17 mouse cellular contexts compared by ENCODE assay signal in genomic region chr15:100486450-100486849, GRCm38 (mm10). TPM values are rescaled to one million over a fixed set of nuclear protein-coding genes. Genes with fewer than 3 reads are reported as not detected.
DNase-seq lines count a peak whose midpoint lies in the region; ATAC-seq and TF ChIP-seq lines count a peak whose summit lies in the region.
"Had no signal": no experiment of that assay in that cellular context is flagged by ENCODE, and none has a peak within 500 bp of the region (broad histone marks: within the 10 kb centered on the region; RNA-seq: fewer than 3 reads in every experiment).

No protein-coding gene starts in this region.

- WGBS in forebrain, embryonic 14.5 days: 33% methylated on average over 7 of the region's 7 CpGs
- WGBS in forebrain, embryonic 13.5 days: 17% methylated on average over 7 of the region's 7 CpGs
- WGBS in kidney, embryonic 16.5 days: 18% methylated on average over 7 of the region's 7 CpGs
- WGBS in stomach, embryonic 15.5 days: 37% methylated on average over 7 of the region's 7 CpGs
- WGBS in stomach, postnatal 0 days: 49% methylated on average over 7 of the region's 7 CpGs

- H3K4me2 ChIP-seq in forebrain, embryonic 14.5 days (ENCODE audit: low read length): no peak overlapping the region
- no peak overlapping the region for H3K4me2 ChIP-seq in forebrain, embryonic 13.5 days
- no peak overlapping the region for H3K4me2 ChIP-seq in kidney, embryonic 16.5 days (replicated peaks; ENCODE audit: low read depth, low read length)
- no peak overlapping the region for H3K4me2 ChIP-seq in stomach, embryonic 15.5 days
- H3K4me2 ChIP-seq in stomach, postnatal 0 days (replicated peaks; ENCODE audit: low read depth): no peak overlapping the region
- H3K4me2 ChIP-seq: embryonic facial prominence, embryonic 15.5 days; heart, embryonic 12.5 days had no signal

- H3K27ac ChIP-seq in forebrain, embryonic 14.5 days (ENCODE audit: low read depth, low read length): no peak overlapping the region
- H3K27ac ChIP-seq in forebrain, embryonic 13.5 days: no peak overlapping the region
- H3K27ac ChIP-seq in kidney, embryonic 16.5 days (ENCODE audit: low read length): no peak overlapping the region
- no peak overlapping the region for H3K27ac ChIP-seq in stomach, embryonic 15.5 days
- H3K27ac ChIP-seq in stomach, postnatal 0 days (replicated peaks): no peak overlapping the region
- H3K27ac ChIP-seq: embryonic facial prominence, embryonic 15.5 days had no signal

- DNase-seq in forebrain, embryonic 14.5 days (ENCODE audit: low spot score): peak; percentile 22
- DNase-seq in kidney, adult 8-10 months: no peak
- DNase-seq in stomach, postnatal 0 days (ENCODE audit: low spot score): no peak
- DNase-seq in adipocyte (ENCODE audit: low spot score): no peak
- DNase-seq in adrenal gland, adult 18-20 months (ENCODE audit: low spot score in 2 of 2): no peak
- DNase-seq: cerebellum, postnatal 10 days; gastrocnemius, postnatal 14 days; liver; lung, postnatal 10 days; midbrain, embryonic 14.5 days; thymus, postnatal 25 days had no signal

- H3K4me3 ChIP-seq in forebrain, embryonic 14.5 days (ENCODE audit: low read depth, low read length): no peak overlapping the region
- H3K4me3 ChIP-seq in forebrain, embryonic 13.5 days: no peak overlapping the region
- H3K4me3 ChIP-seq in kidney, embryonic 16.5 days (ENCODE audit: low read length): no peak overlapping the region
- no peak overlapping the region for H3K4me3 ChIP-seq in stomach, embryonic 15.5 days (replicated peaks)
- no peak overlapping the region for H3K4me3 ChIP-seq in stomach, postnatal 0 days (ENCODE audit: low read depth, low read length)
- H3K4me3 ChIP-seq: embryonic facial prominence, embryonic 15.5 days; heart, embryonic 12.5 days had no signal

- no peak for TF ChIP-seq EP300 in stomach, postnatal 0 days (optimal IDR thresholded peaks at IDR 0.05)

- H3K9ac ChIP-seq in forebrain, embryonic 14.5 days (ENCODE audit: low read length): no peak overlapping the region
- H3K9ac ChIP-seq in forebrain, embryonic 13.5 days: no peak overlapping the region
- H3K9ac ChIP-seq in kidney, embryonic 16.5 days (replicated peaks; ENCODE audit: low read length): 0 out of 2 replicates have a peak overlapping the region, but pooled peaks have one; percentile 45
- no peak overlapping the region for H3K9ac ChIP-seq in stomach, embryonic 15.5 days
- H3K9ac ChIP-seq in stomach, postnatal 0 days (ENCODE audit: low read length): no peak overlapping the region
- H3K9ac ChIP-seq: embryonic facial prominence, embryonic 15.5 days; heart, embryonic 12.5 days had no signal

- peaks cover 4% of the 10 kb centered on the region for H3K4me1 ChIP-seq in forebrain, embryonic 14.5 days (ENCODE audit: control insufficient read depth, insufficient read depth, low read length)
- H3K4me1 ChIP-seq in forebrain, embryonic 13.5 days: peaks cover 27% of the 10 kb centered on the region
- H3K4me1 ChIP-seq in kidney, embryonic 16.5 days (ENCODE audit: insufficient read depth, low read length): peaks cover 39% of the 10 kb centered on the region
- peaks cover 12% of the 10 kb centered on the region; the same call in 1 of the 2 replicates for H3K4me1 ChIP-seq in stomach, embryonic 15.5 days
- H3K4me1 ChIP-seq in stomach, postnatal 0 days (replicated peaks; ENCODE audit: control insufficient read depth, insufficient read depth): 0 out of 2 replicates have a peak, but pooled peaks cover 1% of the 10 kb centered on the region

- peaks cover 81% of the 10 kb centered on the region for H3K36me3 ChIP-seq in forebrain, embryonic 14.5 days (ENCODE audit: control insufficient read depth, insufficient read depth, low read length)
- H3K36me3 ChIP-seq in forebrain, embryonic 13.5 days (ENCODE audit: poor library complexity, severe bottlenecking): peaks cover 82% of the 10 kb centered on the region
- H3K36me3 ChIP-seq in kidney, embryonic 16.5 days (ENCODE audit: insufficient read depth, low read length): peaks cover 42% of the 10 kb centered on the region
- peaks cover 23% of the 10 kb centered on the region for H3K36me3 ChIP-seq in stomach, embryonic 15.5 days
- peaks cover 11% of the 10 kb centered on the region for H3K36me3 ChIP-seq in stomach, postnatal 0 days (ENCODE audit: control insufficient read depth, insufficient read depth, low read length)

- no peaks in the 10 kb centered on the region for H3K27me3 ChIP-seq in forebrain, embryonic 14.5 days (replicated peaks; ENCODE audit: control insufficient read depth, insufficient read depth, low read length)
- no peaks in the 10 kb centered on the region for H3K27me3 ChIP-seq in forebrain, embryonic 13.5 days
- no peaks in the 10 kb centered on the region for H3K27me3 ChIP-seq in kidney, embryonic 16.5 days (ENCODE audit: insufficient read depth, low read length)
- H3K27me3 ChIP-seq in stomach, embryonic 15.5 days (replicated peaks): no peaks in the 10 kb centered on the region
- no peaks in the 10 kb centered on the region for H3K27me3 ChIP-seq in stomach, postnatal 0 days (ENCODE audit: control insufficient read depth, insufficient read depth, low read length)
- H3K27me3 ChIP-seq: embryonic facial prominence, embryonic 15.5 days; heart, embryonic 12.5 days had no signal

- TF ChIP-seq CTCF in stomach, postnatal 0 days (IDR thresholded peaks at IDR 0.05; ENCODE audit: low read depth): no peak

- no peak for ATAC-seq in forebrain, embryonic 14.5 days
- ATAC-seq in forebrain, embryonic 13.5 days: no peak
- peak; percentile 49 for ATAC-seq in kidney, embryonic 16.5 days (ENCODE audit: low FRiP score, low TSS enrichment)
- 0 out of 2 replicates have a peak, but pooled peaks have one; percentile 36 for ATAC-seq in stomach, embryonic 15.5 days (ENCODE audit: insufficient read depth, low FRiP score, low read depth)
- no peak for ATAC-seq in stomach, postnatal 0 days (ENCODE audit: low FRiP score, low TSS enrichment)
- ATAC-seq: forebrain, embryonic 16.5 days had no signal

- no peaks in the 10 kb centered on the region for H3K9me3 ChIP-seq in forebrain, embryonic 14.5 days (replicated peaks; ENCODE audit: control insufficient read depth, low read length)
- H3K9me3 ChIP-seq in forebrain, embryonic 13.5 days (replicated peaks): no peaks in the 10 kb centered on the region
- H3K9me3 ChIP-seq in kidney, embryonic 16.5 days (ENCODE audit: low read length): no peaks in the 10 kb centered on the region
- no peaks in the 10 kb centered on the region for H3K9me3 ChIP-seq in stomach, embryonic 15.5 days
- no peaks in the 10 kb centered on the region for H3K9me3 ChIP-seq in stomach, postnatal 0 days (ENCODE audit: control insufficient read depth, low read length)
- H3K9me3 ChIP-seq: embryonic facial prominence, embryonic 15.5 days; heart, embryonic 12.5 days had no signal

RNA-seq across cellular contexts. Expression of gene Csrnp2, which starts 8.8 kb away (rescaled TPM):
- polyA plus RNA-seq in forebrain, embryonic 14.5 days (2014; fragmentation: Nextera tagmentation; extraction: Ambion mirVana): 37.1 and 42.8 TPM in 2 replicates
- 34.7 and 39.2 TPM in 2 replicates for polyA plus RNA-seq in forebrain, embryonic 13.5 days (2015; fragmentation: Nextera tagmentation; extraction: Ambion mirVana)
- 15.3 and 16.4 TPM in 2 replicates for polyA plus RNA-seq in kidney, embryonic 16.5 days (2015; fragmentation: Nextera tagmentation; extraction: Ambion mirVana)
- polyA plus RNA-seq in stomach, embryonic 15.5 days (2015; fragmentation: Nextera tagmentation; extraction: Ambion mirVana): 9.2 and 9.3 TPM in 2 replicates
- 2.6 and 2.8 TPM in 2 replicates for polyA plus RNA-seq in stomach, postnatal 0 days (2015; fragmentation: Nextera tagmentation; extraction: Ambion mirVana)
- 1 to 10 TPM; 5.3 to 5.5 TPM for total RNA-seq in adrenal gland, adult 18-20 months (2021)

RNA-seq across cellular contexts. Expression of gene Letmd1, which starts 17.6 kb away (rescaled TPM):
- 40.5 and 43.1 TPM in 2 replicates for polyA plus RNA-seq in forebrain, embryonic 14.5 days (2014; fragmentation: Nextera tagmentation; extraction: Ambion mirVana)
- 44.7 and 50.3 TPM in 2 replicates for polyA plus RNA-seq in forebrain, embryonic 13.5 days (2015; fragmentation: Nextera tagmentation; extraction: Ambion mirVana)
- 31.8 and 33.1 TPM in 2 replicates for polyA plus RNA-seq in kidney, embryonic 16.5 days (2015; fragmentation: Nextera tagmentation; extraction: Ambion mirVana)
- 25.5 and 30.3 TPM in 2 replicates for polyA plus RNA-seq in stomach, embryonic 15.5 days (2015; fragmentation: Nextera tagmentation; extraction: Ambion mirVana)
- polyA plus RNA-seq in stomach, postnatal 0 days (2015; fragmentation: Nextera tagmentation; extraction: Ambion mirVana): 9.8 and 10.9 TPM in 2 replicates
- 100 to 1,000 TPM; 147 to 279 TPM for total RNA-seq in adrenal gland, adult 18-20 months (2021)

Comparison
In these comparisons a context has a peak if more than half of its experiments do, and no peak if none do; other contexts are left out.
1. ATAC-seq: peak in kidney, embryonic 16.5 days (single experiment) and stomach, embryonic 15.5 days (single experiment); none in forebrain, embryonic 14.5 days (single experiment), forebrain, embryonic 13.5 days (single experiment) and stomach, postnatal 0 days (single experiment).